Mouse (Mus musculus) hindbrain, embryonic 13.5 days (tissue): ENCODE data around the gene Nags. TPM values are rescaled to one million over a fixed set of nuclear protein-coding genes. Genes with fewer than 3 reads are reported as not detected.
"Not testable (repeated sequence)": the region's sequence is repeated elsewhere in the genome, so short reads cannot be mapped to it uniquely, and the experiment has no call there.

Source experiments
- ATAC-seq: fragments of 200-750 bp; cut with Nextera tagmentation; 2 replicates; pipeline ENCODE4 v1.8.0; 2017; ENCODE audit warnings: moderate TSS enrichment; ENCODE audit not compliant: low FRiP score
- H3K27ac ChIP-seq: fragments of 300-500 bp; sonication (generic); 2 replicates; pipeline ENCODE4 v1.5.1; 2015; ENCODE audit warnings: inconsistent platforms, mild to moderate bottlenecking, moderate library complexity
- H3K27me3 ChIP-seq: fragments of 300-500 bp; sonication (generic); 2 replicates; pipeline ENCODE4 v1.6.1; 2015; ENCODE audit warnings: mild to moderate bottlenecking, inconsistent platforms
- H3K36me3 ChIP-seq: fragments of 300-500 bp; sonication (generic); 2 replicates; pipeline ENCODE4 v1.6.1; 2015; ENCODE audit warnings: mild to moderate bottlenecking, inconsistent platforms
- H3K4me1 ChIP-seq: fragments of 300-500 bp; sonication (generic); replicated peaks from 2 replicates; pipeline ENCODE4 v1.6.1; 2015; ENCODE audit warnings: inconsistent platforms
- H3K4me2 ChIP-seq: fragments of 300-500 bp; sonication (generic); 2 replicates; pipeline ENCODE4 v1.6.1; 2015; ENCODE audit warnings: inconsistent platforms, mild to moderate bottlenecking, moderate library complexity
- H3K4me3 ChIP-seq: fragments of 300-500 bp; sonication (generic); 2 replicates; pipeline ENCODE4 v1.5.1; 2015; ENCODE audit warnings: mild to moderate bottlenecking, inconsistent platforms
- H3K9ac ChIP-seq: fragments of 300-500 bp; sonication (generic); 2 replicates; pipeline ENCODE4 v1.6.1; 2015; ENCODE audit warnings: mild to moderate bottlenecking, inconsistent platforms
- H3K9me3 ChIP-seq: fragments of 300-500 bp; sonication (generic); 2 replicates; pipeline ENCODE4 v1.6.1; 2016; ENCODE audit warnings: inconsistent platforms
- WGBS: fragments of 180-500 bp; shearing (Covaris S2); methylation state at CpG from one replicate; pipeline ENCODE4 v1.1.7; 2015; 5-methylcytosine and 5-hydroxymethylcytosine counted together
- polyA plus RNA-seq: library from polyadenylated mRNA; unstranded; fragments of >200 nt; fragmentation: Nextera tagmentation; extraction: Ambion mirVana; gene quantifications from 2 replicates; pipeline ENCODE4 v1.2.1, GENCODE M21; 2015

Nags gene
- polyA plus RNA-seq, 1 experiment from 2014 or later = not detected

DNA sequence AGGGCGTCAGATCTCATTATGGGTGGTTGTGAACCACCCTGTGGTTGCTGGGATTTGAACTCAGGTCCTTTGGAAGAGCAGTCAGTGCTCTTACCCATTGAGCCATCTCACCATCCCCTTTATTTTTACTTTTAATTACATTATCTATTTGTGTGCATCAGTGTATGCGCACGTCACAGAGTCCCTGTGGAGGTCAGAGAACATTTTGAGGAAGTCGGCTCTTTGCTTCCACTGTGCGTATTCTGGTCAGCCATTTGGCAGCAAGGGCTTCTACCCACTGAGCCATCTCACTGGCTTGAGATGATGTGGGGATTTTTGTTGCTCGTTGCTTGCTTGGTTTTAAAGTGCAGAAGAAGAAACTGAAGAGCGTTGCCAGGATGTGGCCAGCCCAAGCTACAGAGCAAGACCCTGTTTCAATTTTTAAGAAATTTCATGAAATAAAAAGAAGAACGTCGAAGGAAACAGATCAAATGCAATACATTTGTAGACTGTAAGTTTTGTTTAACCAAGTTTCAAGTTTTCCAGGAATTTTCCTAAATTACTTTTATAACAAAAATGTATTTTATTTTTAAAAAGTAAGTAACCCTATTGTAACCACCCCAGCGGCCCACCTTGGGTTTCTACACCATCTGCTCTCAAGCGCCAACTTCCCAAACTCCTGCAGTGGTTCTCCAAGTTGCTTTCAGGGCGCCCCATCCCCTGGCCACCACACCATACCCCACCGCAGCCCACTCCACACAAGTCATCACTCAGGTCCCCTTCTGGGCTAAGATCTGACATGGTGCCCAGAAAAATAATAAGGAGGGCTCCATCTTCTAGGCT lies 7.5 kb upstream of the Nags start:
- no peak overlapping the region for H3K27ac ChIP-seq
- peak overlapping the region; percentile 22 for H3K4me3 ChIP-seq
- H3K4me1 ChIP-seq = peaks cover 17% of the 10 kb centered on the region
- H3K27me3 ChIP-seq = peaks cover 36% of the 10 kb centered on the region
- 47% methylated on average over 13 of the region's 13 CpGs for WGBS
- H3K9ac ChIP-seq = 0 out of 2 replicates have a peak overlapping the region, but pooled peaks have one; percentile 51
- H3K4me2 ChIP-seq = peak overlapping the region; percentile 54
- peak; percentile 43; the same call in 1 of the 2 replicates for ATAC-seq
- H3K36me3 ChIP-seq = no peaks in the 10 kb centered on the region
- H3K9me3 ChIP-seq = no peaks in the 10 kb centered on the region

DNA sequence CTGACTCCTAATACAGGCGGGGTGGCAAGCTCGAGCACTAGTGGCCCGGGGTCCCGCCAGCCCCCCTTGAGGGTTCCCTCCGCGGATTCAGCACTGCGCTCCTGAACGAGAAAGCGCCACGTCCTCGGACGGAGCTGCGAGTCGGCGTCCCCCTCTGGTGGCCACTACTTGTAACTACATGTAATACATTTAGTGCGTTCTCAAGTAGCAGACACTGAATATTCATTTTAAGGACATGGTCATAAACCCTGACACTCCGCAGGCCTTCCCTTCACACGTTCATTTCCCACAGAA lies 6.9 kb upstream of the Nags start:
- peak overlapping the region; percentile 54 for H3K4me2 ChIP-seq
- H3K27me3 ChIP-seq = peaks cover 41% of the 10 kb centered on the region
- H3K4me1 ChIP-seq = peaks cover 17% of the 10 kb centered on the region
- no peaks in the 10 kb centered on the region for H3K36me3 ChIP-seq
- WGBS = 1% methylated on average over 18 of the region's 18 CpGs
- peak; percentile 63; the same call in 1 of the 2 replicates for ATAC-seq
- 0 out of 2 replicates have a peak overlapping the region, but pooled peaks have one; percentile 51 for H3K9ac ChIP-seq
- no peaks in the 10 kb centered on the region for H3K9me3 ChIP-seq
- no peak overlapping the region for H3K27ac ChIP-seq
- H3K4me3 ChIP-seq = peak overlapping the region; percentile 22

DNA sequence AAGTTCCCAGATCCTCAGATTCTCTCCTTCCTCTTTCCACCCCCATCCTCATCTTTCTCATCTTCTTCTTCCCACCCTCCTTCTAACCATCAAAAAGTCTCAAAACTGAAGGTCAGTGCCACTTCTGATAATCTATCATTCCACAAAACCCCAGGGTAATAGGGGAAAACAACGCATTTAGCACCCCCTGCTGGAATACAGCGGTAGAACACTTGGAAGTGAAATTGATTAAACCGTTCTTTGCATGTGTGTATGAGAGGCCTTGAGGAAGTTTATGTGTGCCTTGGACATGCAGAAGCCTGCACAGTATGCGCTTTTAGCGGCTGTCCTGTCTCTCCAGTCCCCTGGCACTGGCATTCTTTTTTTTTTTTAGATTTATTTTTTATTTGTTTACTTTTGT lies 4.8 kb upstream of the Nags start:
- Histone ChIP-seq H3K27me3 (peaks cover 54% of the 10 kb centered on the region), H3K27ac (no peak overlapping the region), H3K9me3 (no peaks in the 10 kb centered on the region), H3K36me3 (no peaks in the 10 kb centered on the region), H3K4me1 (peaks cover 8% of the 10 kb centered on the region), H3K4me3 (no peak overlapping the region), H3K4me2 (no peak overlapping the region), H3K9ac (no peak overlapping the region)
- no peak for ATAC-seq
- 6% methylated on average over 5 of the region's 5 CpGs for WGBS

DNA sequence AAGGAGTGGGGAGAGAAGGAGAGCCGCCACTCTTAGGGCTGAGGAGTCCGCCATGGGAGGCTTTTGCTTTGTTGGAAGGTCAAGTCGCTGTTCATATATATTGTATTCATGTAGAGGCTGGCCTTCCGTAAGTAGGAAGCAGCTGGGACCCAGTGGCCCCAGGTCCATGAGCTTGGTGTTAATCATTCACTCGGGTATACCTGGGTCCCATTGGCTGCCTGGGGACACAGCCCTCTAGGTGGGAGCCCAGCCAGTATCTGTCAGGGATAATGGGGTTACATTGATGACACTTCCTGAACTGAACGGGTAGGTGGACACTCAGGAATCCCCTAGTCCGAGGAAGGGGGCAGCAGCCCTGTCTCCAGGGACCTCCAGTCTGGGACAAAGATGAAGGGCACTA lies 3.0 kb upstream of the Nags start:
- Histone ChIP-seq H3K4me1 (peaks cover 23% of the 10 kb centered on the region), H3K36me3 (no peaks in the 10 kb centered on the region), H3K4me3 (no peak overlapping the region), H3K27me3 (peaks cover 60% of the 10 kb centered on the region), H3K4me2 (no peak overlapping the region), H3K9ac (no peak overlapping the region), H3K9me3 (no peaks in the 10 kb centered on the region), H3K27ac (no peak overlapping the region)
- no peak for ATAC-seq
- WGBS = 71% methylated on average over 7 of the region's 7 CpGs

DNA sequence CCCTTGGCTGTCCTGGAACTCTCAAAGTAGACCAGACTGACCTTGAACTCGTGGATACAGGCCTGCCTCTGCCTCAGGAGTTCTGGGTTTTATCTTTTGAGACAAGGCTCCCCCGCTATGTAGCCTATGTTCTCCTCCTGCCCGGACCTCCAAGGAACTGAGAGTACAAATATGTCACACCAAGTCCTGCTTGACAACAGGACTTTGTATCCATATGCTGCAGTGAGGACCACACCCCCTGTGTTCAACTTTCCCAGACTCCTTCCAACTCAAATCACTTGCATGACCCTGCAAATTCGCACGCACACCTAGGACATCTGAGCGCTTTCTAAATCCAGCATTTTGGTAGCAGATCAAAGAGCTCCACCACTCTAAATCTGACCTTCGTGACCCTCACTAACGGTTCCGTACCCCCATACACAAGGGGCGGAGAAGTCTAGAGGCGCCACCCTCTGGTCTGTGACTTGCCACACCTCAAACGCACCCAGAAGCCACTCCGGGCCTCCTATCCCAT lies 299 bp upstream of the Nags start:
- no peak for ATAC-seq
- Histone ChIP-seq H3K4me3 (peak overlapping the region; percentile 30; the same call in 1 of the 2 replicates), H3K27me3 (peaks cover 78% of the 10 kb centered on the region), H3K4me2 (peak overlapping the region; percentile 44), H3K9ac (peak overlapping the region; percentile 29; the same call in 1 of the 2 replicates), H3K9me3 (no peaks in the 10 kb centered on the region), H3K36me3 (no peaks in the 10 kb centered on the region), H3K4me1 (peaks cover 24% of the 10 kb centered on the region), H3K27ac (no peak overlapping the region)
- WGBS = 23% methylated on average over 13 of the region's 13 CpGs

DNA sequence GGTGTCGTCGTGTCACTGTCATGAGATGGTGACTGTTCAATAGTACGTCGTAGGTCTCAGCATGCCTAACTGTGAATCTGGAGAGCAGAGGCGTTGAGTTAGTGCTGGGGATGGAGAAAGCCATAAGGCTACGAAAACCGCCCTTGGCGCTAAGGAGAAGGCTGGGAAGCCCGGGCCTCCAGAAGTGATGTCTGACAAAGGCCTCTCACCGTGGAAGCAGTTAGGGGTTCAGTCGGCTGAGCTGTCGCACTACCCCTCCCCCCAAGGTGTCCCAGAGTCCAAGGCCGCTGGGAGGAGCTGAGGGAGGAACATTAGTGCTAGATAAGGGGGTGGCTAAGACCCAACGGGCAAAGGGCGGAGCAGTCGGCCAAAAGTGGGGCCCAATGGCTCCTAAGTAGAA lies 692 bp downstream of the Nags start:
- Histone ChIP-seq H3K4me3 (peak overlapping the region; percentile 30), H3K27ac (no peak overlapping the region), H3K4me2 (0 out of 2 replicates have a peak overlapping the region, but pooled peaks have one; percentile 44), H3K4me1 (peaks cover 24% of the 10 kb centered on the region), H3K36me3 (no peaks in the 10 kb centered on the region), H3K9me3 (no peaks in the 10 kb centered on the region), H3K9ac (no peak overlapping the region), H3K27me3 (peaks cover 78% of the 10 kb centered on the region)
- no peak for ATAC-seq
- WGBS = 4% methylated on average over 16 of the region's 16 CpGs

DNA sequence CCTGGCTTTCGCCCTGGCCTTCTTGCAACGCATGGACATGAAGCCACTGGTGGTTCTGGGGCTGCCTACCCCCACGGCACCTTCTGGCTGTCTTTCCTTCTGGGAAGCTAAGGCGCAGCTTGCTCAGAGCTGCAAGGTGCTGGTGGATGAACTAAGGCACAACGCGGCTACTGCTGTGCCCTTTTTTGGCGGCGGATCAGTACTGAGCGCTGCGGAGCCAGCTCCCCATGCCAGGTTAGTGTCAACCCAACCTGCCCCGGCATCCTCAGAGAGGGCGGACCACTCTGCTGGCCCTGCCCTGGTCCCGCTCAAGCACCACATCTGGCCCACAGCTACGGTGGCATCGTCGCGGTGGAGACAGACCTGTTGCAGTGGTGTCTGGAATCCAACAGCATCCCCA lies 1.2 kb downstream of the Nags start:
- ATAC-seq = no peak
- Histone ChIP-seq H3K36me3 (no peaks in the 10 kb centered on the region), H3K27me3 (peaks cover 78% of the 10 kb centered on the region), H3K9ac (no peak overlapping the region), H3K4me2 (no peak overlapping the region), H3K9me3 (no peaks in the 10 kb centered on the region), H3K4me1 (peaks cover 24% of the 10 kb centered on the region), H3K27ac (no peak overlapping the region), H3K4me3 (no peak overlapping the region)
- WGBS = 11% methylated on average over 17 of the region's 17 CpGs

DNA sequence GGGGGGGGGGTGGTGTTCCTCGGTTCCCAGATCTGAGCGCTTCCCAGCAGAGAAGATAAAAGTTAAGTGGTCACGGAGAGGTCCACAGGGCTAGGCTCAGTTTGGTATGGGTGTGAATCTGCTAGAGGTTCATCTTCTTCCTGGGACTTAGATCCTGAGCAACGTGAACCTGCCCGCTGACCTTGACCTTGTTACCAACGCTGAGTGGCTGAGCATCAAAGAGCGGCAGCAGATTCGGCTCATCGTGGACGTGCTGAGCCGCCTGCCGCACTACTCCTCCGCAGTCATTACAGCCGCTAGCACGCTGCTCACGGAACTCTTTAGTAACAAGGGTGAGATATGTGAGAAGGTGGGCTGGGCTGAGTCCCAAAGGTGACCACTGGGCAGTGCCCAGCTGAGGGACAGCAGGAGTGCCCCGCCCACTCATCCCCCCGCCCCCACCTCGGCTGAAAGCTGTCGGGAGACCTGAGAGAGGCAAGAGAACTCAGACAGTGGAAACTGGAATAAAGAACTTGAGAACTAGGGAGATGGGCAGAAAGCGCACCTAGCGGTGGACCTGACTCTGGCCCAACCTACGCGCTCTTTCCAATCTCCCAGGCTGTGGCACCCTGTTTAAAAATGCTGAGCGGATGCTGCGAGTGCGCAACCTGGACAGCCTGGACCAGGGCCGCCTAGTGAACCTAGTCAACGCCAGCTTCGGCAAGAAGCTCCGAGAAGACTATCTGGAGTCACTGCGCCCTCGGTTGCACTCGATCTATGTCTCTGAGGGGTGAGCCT lies 2.1 kb downstream of the Nags start:
- Histone ChIP-seq H3K4me2 (no peak overlapping the region), H3K36me3 (peaks cover 3% of the 10 kb centered on the region), H3K27me3 (peaks cover 74% of the 10 kb centered on the region), H3K4me3 (no peak overlapping the region), H3K9me3 (no peaks in the 10 kb centered on the region), H3K27ac (no peak overlapping the region), H3K9ac (no peak overlapping the region), H3K4me1 (peaks cover 24% of the 10 kb centered on the region)
- 14% methylated on average over 34 of the region's 34 CpGs for WGBS
- no peak for ATAC-seq

DNA sequence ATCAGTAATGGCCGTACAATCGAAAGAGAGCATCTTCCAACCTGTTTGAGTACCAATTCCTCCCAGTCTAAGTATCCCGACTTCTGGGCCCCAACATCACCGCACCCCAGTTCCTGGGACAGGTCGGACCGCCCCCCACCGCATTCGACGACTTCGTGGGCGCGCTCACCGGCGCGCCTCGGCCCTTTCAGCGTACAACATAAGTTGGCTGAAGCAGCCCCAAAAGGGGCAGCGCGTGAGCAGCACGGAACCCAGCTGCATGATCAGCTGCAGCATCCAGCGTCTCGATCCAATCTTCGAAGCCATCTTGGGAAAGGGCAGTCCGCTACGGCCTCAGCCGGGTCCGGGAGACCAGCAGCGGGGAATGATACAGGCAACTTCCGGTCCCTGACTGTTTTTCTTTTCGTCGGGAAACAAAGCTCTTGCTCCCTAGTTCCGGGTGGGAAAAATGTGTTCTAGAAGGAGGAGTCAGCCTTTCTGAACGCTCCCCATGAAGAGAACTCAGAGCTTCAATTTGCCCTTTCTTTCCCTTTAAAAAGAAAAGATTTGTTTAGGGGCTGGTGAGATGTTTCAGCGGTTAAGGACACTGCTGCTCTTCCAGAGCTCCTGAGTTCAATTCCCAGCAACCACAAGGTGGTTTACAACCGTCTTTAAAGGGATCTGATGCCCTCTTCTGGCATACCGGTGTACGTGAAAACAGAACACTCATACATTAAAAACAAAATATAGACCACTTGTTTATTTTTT lies 10.9 kb downstream of the Nags start, which contains the start of gene Tmem101:
Gene Tmem101, minus strand, starts transcription at position 366 of the 747 bp plus-strand sequence.
- Histone ChIP-seq H3K27ac (peak within 1 kb of the TSS; percentile 88), H3K4me2 (peak within 1 kb of the TSS; percentile 81), H3K27me3 (no peaks in the 10 kb centered on the region), H3K4me3 (peak within 1 kb of the TSS; percentile 59), H3K9me3 (no peaks in the 10 kb centered on the region), H3K36me3 (peaks cover 23% of the 10 kb centered on the region), H3K9ac (peak within 1 kb of the TSS; percentile 82), H3K4me1 (peaks cover 10% of the 10 kb centered on the region)
- under 1% methylated on average over 37 of the region's 37 CpGs for WGBS
- peak; percentile 92 for ATAC-seq

DNA sequence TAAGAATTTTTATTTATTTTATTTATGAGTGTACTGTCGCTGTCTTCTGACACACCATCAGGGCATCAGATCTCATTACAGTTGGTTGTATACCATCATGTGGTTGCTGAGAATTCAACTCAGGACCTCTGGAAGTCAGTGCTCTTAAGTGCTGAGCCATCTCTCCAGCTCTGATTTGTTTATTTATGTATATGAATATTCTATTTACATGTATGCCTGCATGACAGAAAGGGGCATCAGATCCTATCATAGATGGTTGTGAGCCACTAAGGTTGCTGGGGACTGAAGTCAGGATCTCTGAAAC lies 11.4 kb downstream of the Nags start:
- Histone ChIP-seq H3K9ac (no peak overlapping the region), H3K9me3 (no peaks in the 10 kb centered on the region), H3K4me3 (no peak overlapping the region), H3K4me2 (no peak overlapping the region), H3K36me3 (peaks cover 28% of the 10 kb centered on the region), H3K27ac (no peak overlapping the region), H3K4me1 (peaks cover 10% of the 10 kb centered on the region), H3K27me3 (no peaks in the 10 kb centered on the region)
- WGBS = 3% methylated on average over 1 of the region's 1 CpGs
- no peak for ATAC-seq

DNA sequence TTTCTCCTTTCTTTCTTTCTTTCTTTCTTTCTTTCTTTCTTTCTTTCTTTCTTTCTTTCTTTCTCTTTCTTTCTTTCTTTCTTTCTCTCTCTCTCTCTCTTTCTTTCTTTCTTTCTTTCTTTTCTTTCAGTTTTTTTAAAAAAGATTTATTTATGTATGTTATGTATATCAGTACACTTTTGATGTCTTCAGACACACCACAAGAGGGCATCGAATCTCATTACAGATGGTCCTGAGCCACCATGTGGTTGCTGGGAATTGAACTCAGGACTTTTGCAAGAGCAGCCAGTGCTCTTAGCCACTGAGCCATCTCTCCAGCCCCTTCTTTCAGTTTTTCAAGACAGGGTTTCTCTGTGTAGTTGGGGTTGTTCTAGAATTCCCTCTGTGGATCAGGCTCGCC lies 12.7 kb downstream of the Nags start:
- H3K4me1 ChIP-seq, H3K9me3 ChIP-seq, H3K27ac ChIP-seq, H3K9ac ChIP-seq, H3K4me2 ChIP-seq, ATAC-seq, H3K27me3 ChIP-seq, H3K4me3 ChIP-seq: not testable (repeated sequence)
- H3K36me3 ChIP-seq = peaks cover 30% of the 10 kb centered on the region
- 91% methylated on average over 2 of the region's 2 CpGs for WGBS

DNA sequence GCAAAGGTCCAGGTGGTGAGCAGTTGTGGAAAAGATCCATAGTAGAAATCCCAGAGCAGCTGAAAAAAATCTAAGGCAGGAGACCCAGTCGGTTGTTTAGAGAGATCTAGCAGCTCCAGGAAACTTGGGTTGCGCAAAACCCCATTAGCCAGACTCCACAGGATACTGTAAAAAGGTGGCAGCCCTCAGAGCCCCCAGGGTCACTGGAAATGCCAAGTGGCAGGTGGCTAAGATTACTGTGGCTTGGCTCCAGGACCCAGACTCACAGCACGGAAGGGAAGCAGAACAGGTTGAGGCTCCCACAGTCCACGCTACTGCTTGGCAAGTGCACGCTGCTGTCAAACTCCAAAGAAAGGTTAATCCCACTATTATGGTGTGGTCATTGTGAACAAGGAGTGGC lies 14.5 kb downstream of the Nags start:
- Histone ChIP-seq H3K27me3 (no peaks in the 10 kb centered on the region), H3K4me2 (no peak overlapping the region), H3K27ac (no peak overlapping the region), H3K9ac (no peak overlapping the region), H3K4me3 (no peak overlapping the region), H3K36me3 (peaks cover 38% of the 10 kb centered on the region), H3K4me1 (peaks cover 9% of the 10 kb centered on the region), H3K9me3 (no peaks in the 10 kb centered on the region)
- no peak for ATAC-seq
- WGBS = 89% methylated on average over 5 of the region's 5 CpGs
